ENCODE assay signal across 8 mouse cellular contexts in genomic region chr8:105613037-105613436, GRCm38 (mm10). TPM values are rescaled to one million over a fixed set of nuclear protein-coding genes. Genes with fewer than 3 reads are reported as not detected.
DNase-seq lines count a peak whose midpoint lies in the region; ATAC-seq and TF ChIP-seq lines count a peak whose summit lies in the region.

No protein-coding gene starts in this region.

- H3K9ac ChIP-seq in embryonic facial prominence, embryonic 12.5 days = no peak overlapping the region
- H3K9ac ChIP-seq in heart, embryonic 12.5 days = peak overlapping the region; percentile 58
- 0 out of 2 replicates have a peak overlapping the region, but pooled peaks have one; percentile 46 for H3K9ac ChIP-seq in kidney, postnatal 0 days (ENCODE audit: low read depth, low read length)

- ATAC-seq in embryonic facial prominence, embryonic 12.5 days (ENCODE audit: insufficient number of reproducible peaks, insufficient read depth, low FRiP score, low TSS enrichment) = no peak
- peak; percentile 13; the same call in 1 of the 2 replicates for ATAC-seq in heart, embryonic 12.5 days (ENCODE audit: insufficient number of reproducible peaks, low FRiP score)
- ATAC-seq in kidney, postnatal 0 days (replicated peaks; ENCODE audit: low FRiP score, low read depth) = no peak

- H3K36me3 ChIP-seq in embryonic facial prominence, embryonic 12.5 days = peaks cover 24% of the 10 kb centered on the region
- peaks cover 37% of the 10 kb centered on the region for H3K36me3 ChIP-seq in heart, embryonic 12.5 days
- H3K36me3 ChIP-seq in kidney, postnatal 0 days (ENCODE audit: insufficient read depth, low read length) = peaks cover 27% of the 10 kb centered on the region

- no peak for TF ChIP-seq CTCF in layer of hippocampus, adult 2 months (conservative IDR thresholded peaks at IDR 0.05)
- TF ChIP-seq CTCF in kidney, postnatal 0 days (IDR thresholded peaks at IDR 0.05; ENCODE audit: low read depth) = no peak

- 4% methylated on average over 20 of the region's 20 CpGs for WGBS in embryonic facial prominence, embryonic 12.5 days
- 3% methylated on average over 20 of the region's 20 CpGs for WGBS in heart, embryonic 12.5 days
- 4% methylated on average over 20 of the region's 20 CpGs for WGBS in kidney, postnatal 0 days

- peaks cover 29% of the 10 kb centered on the region for H3K27me3 ChIP-seq in embryonic facial prominence, embryonic 12.5 days
- peaks cover 10% of the 10 kb centered on the region for H3K27me3 ChIP-seq in heart, embryonic 12.5 days (replicated peaks)
- no peaks in the 10 kb centered on the region for H3K27me3 ChIP-seq in kidney, postnatal 0 days (ENCODE audit: insufficient read depth, low read length)

- H3K4me1 ChIP-seq in embryonic facial prominence, embryonic 12.5 days = peaks cover 14% of the 10 kb centered on the region
- H3K4me1 ChIP-seq in heart, embryonic 12.5 days (replicated peaks) = peaks cover 36% of the 10 kb centered on the region
- peaks cover 18% of the 10 kb centered on the region; the same call in 1 of the 2 replicates for H3K4me1 ChIP-seq in kidney, postnatal 0 days (replicated peaks; ENCODE audit: insufficient read depth, low read length)

- no peaks in the 10 kb centered on the region for H3K9me3 ChIP-seq in embryonic facial prominence, embryonic 12.5 days
- H3K9me3 ChIP-seq in heart, embryonic 12.5 days (replicated peaks) = no peaks in the 10 kb centered on the region
- no peaks in the 10 kb centered on the region for H3K9me3 ChIP-seq in kidney, postnatal 0 days (replicated peaks; ENCODE audit: low read length)

- H3K4me2 ChIP-seq in embryonic facial prominence, embryonic 12.5 days (replicated peaks) = peak overlapping the region; percentile 99
- peak overlapping the region; percentile 98 for H3K4me2 ChIP-seq in heart, embryonic 12.5 days
- H3K4me2 ChIP-seq in kidney, postnatal 0 days (ENCODE audit: low read length) = peak overlapping the region; percentile 84

- peak overlapping the region; percentile 75 for H3K27ac ChIP-seq in layer of hippocampus, adult 2 months
- H3K27ac ChIP-seq in embryonic facial prominence, embryonic 12.5 days = no peak overlapping the region
- H3K27ac ChIP-seq in heart, embryonic 12.5 days (ENCODE audit: poor library complexity, severe bottlenecking) = no peak overlapping the region
- H3K27ac ChIP-seq in kidney, postnatal 0 days = no peak overlapping the region

- H3K4me3 ChIP-seq in layer of hippocampus, adult 2 months = peak overlapping the region; percentile 54
- peak overlapping the region; percentile 17; the same call in 1 of the 2 replicates for H3K4me3 ChIP-seq in embryonic facial prominence, embryonic 12.5 days
- peak overlapping the region; percentile 64 for H3K4me3 ChIP-seq in heart, embryonic 12.5 days
- H3K4me3 ChIP-seq in kidney, postnatal 0 days (replicated peaks; ENCODE audit: low read depth, low read length) = peak overlapping the region; percentile 46

- no peak for DNase-seq in layer of hippocampus, adult 2 months (ENCODE audit: low spot score in 2 of 2)
- DNase-seq in layer of hippocampus, adult 18-20 months (ENCODE audit: low spot score in 2 of 2) = no peak
- no peak for DNase-seq in kidney, postnatal 0 days (ENCODE audit: low spot score)
- DNase-seq in lung, postnatal 25 days (ENCODE audit: low spot score) = peak; percentile 69
- peak; percentile 52 for DNase-seq in thymus, postnatal 4 days
- DNase-seq in natural killer cell, adult 2 months (ENCODE audit: low spot score in 2 of 2) = no peak

RNA-seq across cellular contexts. Expression of gene Ripor1, which starts 8.0 kb away (rescaled TPM):
- 10 to 100 TPM; 88.7 to 94.8 TPM for total RNA-seq in layer of hippocampus, adult 2 months (2021)
- 10 to 100 TPM; 89.8 to 92.1 TPM for total RNA-seq in layer of hippocampus, adult 18-20 months (2021)
- 14.6 and 15.3 TPM in 2 replicates for polyA plus RNA-seq in embryonic facial prominence, embryonic 12.5 days (2016; fragmentation: Nextera tagmentation; extraction: Ambion mirVana)
- polyA plus RNA-seq in heart, embryonic 12.5 days (2016; fragmentation: Nextera tagmentation; extraction: Ambion mirVana) = 32.8 and 33.4 TPM in 2 replicates
- 40.9 and 44.4 TPM in 2 replicates for polyA plus RNA-seq in kidney, postnatal 0 days (2015; fragmentation: Nextera tagmentation; extraction: Ambion mirVana)

RNA-seq across cellular contexts. Expression of gene Ctcf, which starts 23.3 kb away (rescaled TPM):
- total RNA-seq in layer of hippocampus, adult 2 months (2021) = 10 to 100 TPM; 70.4 to 82.6 TPM
- 10 to 100 TPM; 80.7 to 84.5 TPM for total RNA-seq in layer of hippocampus, adult 18-20 months (2021)
- polyA plus RNA-seq in embryonic facial prominence, embryonic 12.5 days (2016; fragmentation: Nextera tagmentation; extraction: Ambion mirVana) = 138 and 152 TPM in 2 replicates
- 66.1 and 75.9 TPM in 2 replicates for polyA plus RNA-seq in heart, embryonic 12.5 days (2016; fragmentation: Nextera tagmentation; extraction: Ambion mirVana)
- polyA plus RNA-seq in kidney, postnatal 0 days (2015; fragmentation: Nextera tagmentation; extraction: Ambion mirVana) = 85.5 and 89.4 TPM in 2 replicates

RNA-seq across cellular contexts. Expression of gene Agrp, which starts 24.2 kb away (rescaled TPM):
- not detected for total RNA-seq in layer of hippocampus, adult 2 months (2021)
- total RNA-seq in layer of hippocampus, adult 18-20 months (2021) = not detected
- polyA plus RNA-seq in embryonic facial prominence, embryonic 12.5 days (2016; fragmentation: Nextera tagmentation; extraction: Ambion mirVana) = 1.5 and 1.7 TPM in 2 replicates
- polyA plus RNA-seq in heart, embryonic 12.5 days (2016; fragmentation: Nextera tagmentation; extraction: Ambion mirVana) = 0.51 and 0.64 TPM in 2 replicates
- polyA plus RNA-seq in kidney, postnatal 0 days (2015; fragmentation: Nextera tagmentation; extraction: Ambion mirVana) = 0.61 and 1.2 TPM in 2 replicates

RNA-seq across cellular contexts. Expression of gene Atp6v0d1, which starts 47.2 kb away (rescaled TPM):
- total RNA-seq in layer of hippocampus, adult 2 months (2021) = 100 to 1,000 TPM; 278 to 305 TPM
- total RNA-seq in layer of hippocampus, adult 18-20 months (2021) = 100 to 1,000 TPM; 280 to 300 TPM
- 75.4 and 84.3 TPM in 2 replicates for polyA plus RNA-seq in embryonic facial prominence, embryonic 12.5 days (2016; fragmentation: Nextera tagmentation; extraction: Ambion mirVana)
- polyA plus RNA-seq in heart, embryonic 12.5 days (2016; fragmentation: Nextera tagmentation; extraction: Ambion mirVana) = 51.4 and 52.9 TPM in 2 replicates
- polyA plus RNA-seq in kidney, postnatal 0 days (2015; fragmentation: Nextera tagmentation; extraction: Ambion mirVana) = 112 and 122 TPM in 2 replicates

Comparison
In these comparisons a context has a peak if more than half of its experiments do, and no peak if none do; other contexts are left out.
1. DNase-seq: peak in lung, postnatal 25 days (single experiment) and thymus, postnatal 4 days (single experiment); none in layer of hippocampus, adult 2 months (0 of 2), layer of hippocampus, adult 18-20 months (0 of 2), kidney, postnatal 0 days (single experiment) and natural killer cell, adult 2 months (0 of 2).
2. Peak in every context shown above with its lines, with median percentiles within 50 percentile points of each other: H3K4me3 ChIP-seq and H3K4me2 ChIP-seq.